Mouse (Mus musculus) forebrain, embryonic 13.5 days (tissue): ENCODE measurements around the gene Clk3. TPM values are rescaled to one million over a fixed set of nuclear protein-coding genes. Genes with fewer than 3 reads are reported as not detected.

Experiments
- ATAC-seq: fragments of 200-750 bp; cut with Nextera tagmentation; 2 replicates; pipeline ENCODE4 v1.8.0; 2017
- H3K27ac ChIP-seq: fragments of 300-500 bp; sonication (generic); 2 replicates; pipeline ENCODE4 v1.5.1; 2015; ENCODE audit warnings: inconsistent platforms, mild to moderate bottlenecking, moderate library complexity
- H3K27me3 ChIP-seq: fragments of 300-500 bp; sonication (generic); 2 replicates; pipeline ENCODE4 v1.6.1; 2015; ENCODE audit warnings: mild to moderate bottlenecking, inconsistent platforms
- H3K36me3 ChIP-seq: fragments of 300-500 bp; sonication (generic); 2 replicates; pipeline ENCODE4 v1.6.1; 2015; ENCODE audit warnings: mild to moderate bottlenecking, inconsistent platforms; ENCODE audit not compliant: poor library complexity, severe bottlenecking
- H3K4me1 ChIP-seq: fragments of 300-500 bp; sonication (generic); 2 replicates; pipeline ENCODE4 v1.6.1; 2015; ENCODE audit warnings: inconsistent platforms
- H3K4me2 ChIP-seq: fragments of 300-500 bp; sonication (generic); 2 replicates; pipeline ENCODE4 v1.6.1; 2015; ENCODE audit warnings: inconsistent platforms, mild to moderate bottlenecking, moderate library complexity
- H3K4me3 ChIP-seq: fragments of 300-500 bp; sonication (generic); 2 replicates; pipeline ENCODE4 v1.5.1; 2015; ENCODE audit warnings: mild to moderate bottlenecking, inconsistent platforms
- H3K9ac ChIP-seq: fragments of 300-500 bp; sonication (generic); 2 replicates; pipeline ENCODE4 v1.6.1; 2015; ENCODE audit warnings: mild to moderate bottlenecking, inconsistent platforms
- H3K9me3 ChIP-seq: fragments of 300-500 bp; sonication (generic); replicated peaks from 2 replicates; pipeline ENCODE4 v1.6.1; 2016; ENCODE audit warnings: inconsistent platforms
- WGBS: fragments of 180-500 bp; shearing (Covaris S2); methylation state at CpG from one replicate; pipeline ENCODE4 v1.1.7; 2015; 5-methylcytosine and 5-hydroxymethylcytosine counted together
- polyA plus RNA-seq: library from polyadenylated mRNA; unstranded; fragments of >200 nt; fragmentation: Nextera tagmentation; extraction: Ambion mirVana; gene quantifications from 2 replicates; pipeline ENCODE4 v1.2.1, GENCODE M21; 2015

The Clk3 gene
- polyA plus RNA-seq, 1 experiment from 2014 or later, result 90.5 TPM

DNA sequence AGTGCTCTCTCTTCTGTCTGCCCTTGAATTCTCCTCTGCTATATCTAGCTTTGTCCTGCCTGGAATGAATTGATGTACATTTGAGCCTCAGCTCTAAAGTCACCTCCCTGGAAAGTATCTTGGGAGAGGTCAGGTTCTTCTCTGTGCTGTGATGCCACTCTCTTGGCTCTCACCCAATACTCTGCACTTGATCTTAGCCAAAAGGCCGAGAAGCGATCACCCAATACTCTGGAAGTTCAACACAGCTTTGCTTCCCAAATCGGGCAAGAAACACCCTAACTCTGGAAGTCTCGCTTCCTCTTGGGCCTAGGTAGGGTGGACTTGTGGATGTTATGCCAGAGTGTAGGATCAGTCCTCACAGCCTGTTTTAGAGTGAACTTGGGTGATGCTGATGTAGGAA is 1.6 kb upstream of the Clk3 start:
- Histone ChIP-seq H3K4me1 (peaks cover 32% of the 10 kb centered on the region), H3K27me3 (no peaks in the 10 kb centered on the region), H3K4me2 (no peak overlapping the region), H3K9me3 (no peaks in the 10 kb centered on the region), H3K4me3 (no peak overlapping the region), H3K27ac (no peak overlapping the region), H3K9ac (no peak overlapping the region), H3K36me3 (no peaks in the 10 kb centered on the region)
- no peak for ATAC-seq
- WGBS, result 96% methylated on average over 4 of the region's 4 CpGs

DNA sequence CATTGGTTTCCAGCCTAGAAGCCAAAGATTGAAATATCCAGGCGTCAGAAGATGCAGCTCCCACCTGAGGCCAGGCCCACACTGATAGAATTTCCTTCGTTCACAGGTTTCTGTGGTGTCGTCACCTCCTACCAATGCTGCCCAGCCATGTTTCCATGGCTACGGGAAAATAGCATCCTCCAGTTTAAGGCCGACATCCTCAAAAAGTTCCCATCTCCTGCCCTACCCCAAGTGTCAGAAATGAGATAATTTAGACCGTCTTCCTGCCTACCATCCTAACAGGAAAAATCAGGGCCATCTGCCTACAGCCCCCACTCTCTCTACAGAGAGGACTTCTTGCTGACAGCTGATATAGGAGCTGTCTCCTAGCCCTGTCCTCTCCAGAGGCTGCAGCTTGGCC is 771 bp upstream of the Clk3 start:
- Histone ChIP-seq H3K9ac (peak overlapping the region; percentile 98), H3K4me1 (peaks cover 40% of the 10 kb centered on the region), H3K36me3 (peaks cover 4% of the 10 kb centered on the region), H3K27ac (peak overlapping the region; percentile 99), H3K4me2 (peak overlapping the region; percentile 79), H3K27me3 (no peaks in the 10 kb centered on the region), H3K4me3 (peak overlapping the region; percentile 95), H3K9me3 (no peaks in the 10 kb centered on the region)
- 36% methylated on average over 6 of the region's 6 CpGs for WGBS
- ATAC-seq, result no peak

DNA sequence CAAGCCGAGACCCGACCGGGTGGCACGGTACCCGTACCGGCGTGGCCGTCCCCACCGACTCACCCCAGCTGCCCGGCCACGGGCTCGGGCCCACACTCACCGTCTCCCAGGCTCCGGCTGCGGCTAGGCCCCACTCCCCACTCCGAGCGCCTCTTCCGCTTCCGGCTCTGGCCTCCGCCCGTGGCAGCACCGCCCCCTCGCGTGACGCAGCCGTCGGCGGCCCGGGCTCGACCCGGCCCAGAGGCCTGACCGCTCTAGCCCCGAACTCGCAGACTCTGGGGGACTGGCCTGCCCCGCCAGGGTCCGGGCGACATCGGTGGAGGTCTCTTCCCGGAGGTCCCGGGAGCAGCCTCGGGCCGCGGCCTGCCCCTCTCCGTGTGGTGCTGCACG is 691 bp downstream of the Clk3 start:
- peak overlapping the region; percentile 79 for H3K4me2 ChIP-seq
- under 1% methylated on average over 44 of the region's 45 CpGs for WGBS
- no peaks in the 10 kb centered on the region for H3K9me3 ChIP-seq
- peak; percentile 93 for ATAC-seq
- H3K36me3 ChIP-seq, result peaks cover 18% of the 10 kb centered on the region
- no peaks in the 10 kb centered on the region for H3K27me3 ChIP-seq
- H3K4me3 ChIP-seq, result peak overlapping the region; percentile 95
- peaks cover 41% of the 10 kb centered on the region for H3K4me1 ChIP-seq
- H3K9ac ChIP-seq, result peak overlapping the region; percentile 98
- H3K27ac ChIP-seq, result peak overlapping the region; percentile 99

GRCm38 (mm10) chr9:57764147-57764973 is 1.3 kb downstream of the Clk3 start:
- Histone ChIP-seq H3K36me3 (peaks cover 24% of the 10 kb centered on the region), H3K27me3 (no peaks in the 10 kb centered on the region), H3K9ac (peak overlapping the region; percentile 98), H3K27ac (peak overlapping the region; percentile 99), H3K4me2 (peak overlapping the region; percentile 79), H3K9me3 (no peaks in the 10 kb centered on the region), H3K4me1 (peaks cover 41% of the 10 kb centered on the region), H3K4me3 (peak overlapping the region; percentile 95)
- under 1% methylated on average over 54 of the region's 57 CpGs for WGBS
- peak; percentile 61 for ATAC-seq

DNA sequence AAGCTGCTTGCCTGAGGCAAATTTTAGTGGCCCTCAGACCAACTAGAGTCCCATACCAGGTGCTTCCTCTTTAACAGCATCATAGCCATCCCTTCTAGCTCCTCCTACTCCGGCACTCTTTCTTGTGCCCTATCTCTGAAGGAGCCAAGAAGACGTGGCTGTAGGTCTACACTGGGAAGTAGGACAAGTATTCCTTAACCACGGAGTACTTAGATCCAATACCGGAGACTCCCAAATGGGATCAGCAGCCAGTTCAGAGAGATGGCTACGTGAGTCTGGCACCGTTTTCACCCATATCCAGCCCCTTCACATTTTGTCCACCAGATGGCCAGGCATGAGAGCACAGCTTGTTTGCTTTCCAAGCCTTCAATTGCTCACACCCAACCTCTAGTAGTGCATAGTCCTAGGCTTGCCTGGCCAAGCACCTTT is 3.1 kb downstream of the Clk3 start:
- Histone ChIP-seq H3K27me3 (no peaks in the 10 kb centered on the region), H3K4me3 (no peak overlapping the region), H3K9me3 (no peaks in the 10 kb centered on the region), H3K27ac (no peak overlapping the region), H3K4me2 (peak overlapping the region; percentile 79), H3K4me1 (peaks cover 41% of the 10 kb centered on the region), H3K36me3 (peaks cover 42% of the 10 kb centered on the region), H3K9ac (no peak overlapping the region; the same call in 1 of the 2 replicates)
- no peak for ATAC-seq
- WGBS, result 64% methylated on average over 6 of the region's 6 CpGs

DNA sequence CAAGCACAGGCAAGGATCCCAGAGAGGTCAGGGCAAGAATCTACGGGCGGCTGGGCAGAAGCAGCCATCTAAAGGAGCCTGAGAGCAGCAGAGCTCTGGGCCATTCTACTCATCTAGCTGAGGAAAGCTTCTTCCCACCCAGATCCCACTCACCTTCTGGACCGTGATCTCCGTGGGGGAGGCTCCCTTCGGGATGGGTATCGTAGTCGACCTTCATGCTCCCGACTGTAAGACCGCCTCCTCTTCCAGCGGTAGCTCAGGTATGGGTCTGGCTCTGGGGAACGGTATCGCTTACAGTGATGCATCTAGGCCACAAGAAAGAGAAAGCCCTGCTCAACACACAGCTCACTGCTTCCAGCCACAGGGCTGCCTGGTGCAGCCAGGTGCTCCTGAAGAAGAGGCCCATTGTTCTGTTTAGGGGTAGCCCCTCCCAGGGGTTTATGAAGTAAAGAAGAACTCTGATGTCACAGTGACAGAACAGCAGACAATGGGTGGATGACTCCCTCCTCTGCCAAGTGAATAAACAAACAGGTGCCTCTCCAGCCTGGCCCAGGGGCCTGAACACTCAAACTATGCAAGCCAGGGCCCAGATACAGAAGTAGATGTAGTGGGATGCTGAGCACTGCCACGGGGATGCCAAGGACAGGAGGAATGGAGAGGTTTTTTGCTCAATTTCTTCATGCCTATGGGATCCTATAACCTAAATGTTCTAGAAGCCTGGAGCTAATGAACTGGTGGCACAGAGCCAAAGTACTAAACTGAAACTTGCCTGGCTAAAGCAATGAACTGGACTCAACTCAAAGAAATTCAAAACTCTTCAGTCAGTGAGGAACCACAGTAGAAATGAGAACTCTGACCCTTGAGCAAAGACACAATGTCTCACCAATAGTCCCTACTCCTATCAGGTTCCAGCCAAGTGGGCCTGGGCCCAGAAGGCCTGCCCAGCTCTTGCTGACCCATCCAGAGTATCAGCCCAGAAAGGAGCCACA is 3.8 kb downstream of the Clk3 start:
- ATAC-seq, result no peak
- H3K36me3 ChIP-seq, result peaks cover 49% of the 10 kb centered on the region
- 91% methylated on average over 13 of the region's 13 CpGs for WGBS
- H3K27ac ChIP-seq, result no peak overlapping the region
- H3K9me3 ChIP-seq, result no peaks in the 10 kb centered on the region
- peak overlapping the region; percentile 79 for H3K4me2 ChIP-seq
- H3K4me1 ChIP-seq, result peaks cover 39% of the 10 kb centered on the region
- no peaks in the 10 kb centered on the region for H3K27me3 ChIP-seq
- H3K9ac ChIP-seq, result peak overlapping the region; percentile 17; the same call in 1 of the 2 replicates
- no peak overlapping the region for H3K4me3 ChIP-seq

DNA sequence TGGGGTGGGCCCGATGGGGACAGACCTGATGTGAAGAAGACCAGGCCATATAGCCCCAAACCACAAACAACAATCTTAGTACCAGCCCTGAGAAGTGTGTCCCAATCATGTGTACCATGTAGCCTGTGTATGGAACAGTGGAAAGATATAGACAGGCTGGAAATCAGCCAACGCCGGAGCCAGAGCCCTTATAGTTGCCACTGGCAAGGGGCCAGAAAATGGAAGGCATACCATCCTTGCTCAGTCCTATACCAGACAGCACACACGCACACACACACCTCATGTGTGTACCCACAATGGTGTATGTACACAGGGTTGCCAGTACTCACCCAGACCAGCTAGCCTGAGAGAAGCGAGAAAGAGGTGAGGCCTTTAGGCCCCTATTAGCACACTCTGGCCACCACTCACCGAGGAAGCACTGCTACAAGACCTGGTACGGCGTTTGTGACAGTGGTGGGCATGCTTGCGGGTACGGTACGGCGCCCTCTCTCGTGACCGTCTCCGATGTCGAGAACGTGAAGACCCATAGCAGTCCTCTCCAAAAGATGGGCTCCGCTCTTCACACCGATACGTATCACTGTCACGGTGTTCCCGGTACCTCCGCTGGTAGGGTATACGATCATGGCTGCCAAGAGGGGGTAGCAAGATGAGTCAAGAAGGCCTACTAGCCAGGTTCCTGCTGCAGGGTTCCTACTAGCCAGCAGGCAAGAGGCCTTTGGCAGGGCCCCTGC is 5.1 kb downstream of the Clk3 start:
- Histone ChIP-seq H3K9ac (no peak overlapping the region), H3K36me3 (peaks cover 56% of the 10 kb centered on the region), H3K4me1 (peaks cover 29% of the 10 kb centered on the region), H3K9me3 (no peaks in the 10 kb centered on the region), H3K27me3 (no peaks in the 10 kb centered on the region), H3K27ac (no peak overlapping the region), H3K4me2 (no peak overlapping the region), H3K4me3 (no peak overlapping the region)
- WGBS, result 96% methylated on average over 24 of the region's 24 CpGs
- no peak for ATAC-seq

DNA sequence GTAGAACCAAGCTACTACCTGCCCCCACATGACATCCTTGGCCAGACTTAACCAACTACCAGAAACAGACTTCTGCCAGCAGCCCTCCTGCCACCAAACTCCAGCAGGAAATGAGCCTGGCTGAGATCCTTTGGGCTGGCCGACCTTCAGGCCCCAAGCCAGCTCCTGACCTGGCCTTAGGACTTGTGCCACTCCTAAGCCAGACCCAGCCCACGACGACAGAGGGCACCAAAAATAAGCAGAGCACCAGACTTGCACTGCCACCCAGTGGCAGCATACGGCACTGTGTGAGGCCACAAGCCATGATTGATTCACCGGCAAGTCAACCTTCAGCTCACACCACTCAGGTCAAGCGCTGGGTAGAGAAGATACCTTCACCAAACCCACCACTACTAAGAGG is 6.4 kb downstream of the Clk3 start:
- whole genome bisulfite sequencing, result 28% methylated on average over 6 of the region's 6 CpGs
- no peaks in the 10 kb centered on the region for H3K27me3 ChIP-seq
- H3K27ac ChIP-seq, result no peak overlapping the region
- H3K9ac ChIP-seq, result no peak overlapping the region
- H3K4me2 ChIP-seq, result no peak overlapping the region
- H3K9me3 ChIP-seq, result no peaks in the 10 kb centered on the region
- ATAC-seq, result no peak
- peaks cover 29% of the 10 kb centered on the region for H3K4me1 ChIP-seq
- peaks cover 69% of the 10 kb centered on the region for H3K36me3 ChIP-seq
- H3K4me3 ChIP-seq, result no peak overlapping the region

DNA sequence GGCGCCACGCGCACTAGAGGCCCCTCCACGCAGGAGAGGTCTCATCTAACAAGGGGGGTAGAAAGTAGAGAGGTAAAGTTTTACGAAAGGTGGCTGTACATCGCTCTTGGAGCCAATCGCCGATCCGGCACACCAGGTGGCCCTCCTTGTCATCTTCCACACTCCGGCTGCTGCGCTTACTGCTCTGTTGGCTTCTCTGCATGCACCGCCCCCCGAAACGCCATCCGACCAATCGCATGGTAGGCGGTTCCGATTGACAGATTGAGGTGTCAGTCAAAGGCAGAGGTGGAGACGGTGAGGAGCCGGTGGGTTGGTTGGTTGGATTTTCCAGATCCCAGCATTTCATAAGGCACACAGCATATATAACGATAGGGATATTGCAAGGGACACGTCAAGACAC is 7.1 kb downstream of the Clk3 start:
- no peak for ATAC-seq
- 92% methylated on average over 22 of the region's 22 CpGs for WGBS
- Histone ChIP-seq H3K4me2 (no peak overlapping the region), H3K27me3 (no peaks in the 10 kb centered on the region), H3K4me1 (peaks cover 22% of the 10 kb centered on the region), H3K9me3 (no peaks in the 10 kb centered on the region), H3K27ac (no peak overlapping the region), H3K9ac (no peak overlapping the region), H3K4me3 (no peak overlapping the region), H3K36me3 (peaks cover 77% of the 10 kb centered on the region)

DNA sequence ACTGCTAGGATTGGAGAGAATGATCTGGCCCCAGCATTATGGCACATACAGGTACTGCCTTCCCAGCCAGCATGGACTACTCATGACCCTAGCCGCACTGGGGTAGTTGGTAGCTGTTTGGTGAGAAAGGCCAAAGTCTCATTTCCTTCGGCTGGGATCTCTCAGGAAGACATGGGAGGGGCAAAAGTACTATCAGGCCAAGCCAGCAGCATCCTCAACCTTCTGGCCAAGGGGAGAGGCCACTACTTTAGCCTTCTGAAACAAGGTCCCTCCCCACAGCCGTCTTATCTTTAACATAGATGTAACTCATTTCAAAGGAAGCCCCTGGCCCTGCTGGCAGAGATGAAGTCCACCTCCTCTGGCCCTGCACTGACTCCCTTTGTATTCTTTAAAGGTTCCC is 8.1 kb downstream of the Clk3 start:
- peaks cover 12% of the 10 kb centered on the region for H3K4me1 ChIP-seq
- H3K9me3 ChIP-seq, result no peaks in the 10 kb centered on the region
- H3K36me3 ChIP-seq, result peaks cover 86% of the 10 kb centered on the region
- no peaks in the 10 kb centered on the region for H3K27me3 ChIP-seq
- ATAC-seq, result no peak
- no peak overlapping the region for H3K4me2 ChIP-seq
- no peak overlapping the region for H3K9ac ChIP-seq
- H3K27ac ChIP-seq, result no peak overlapping the region
- no peak overlapping the region for H3K4me3 ChIP-seq
- 91% methylated on average over 3 of the region's 3 CpGs for WGBS

DNA sequence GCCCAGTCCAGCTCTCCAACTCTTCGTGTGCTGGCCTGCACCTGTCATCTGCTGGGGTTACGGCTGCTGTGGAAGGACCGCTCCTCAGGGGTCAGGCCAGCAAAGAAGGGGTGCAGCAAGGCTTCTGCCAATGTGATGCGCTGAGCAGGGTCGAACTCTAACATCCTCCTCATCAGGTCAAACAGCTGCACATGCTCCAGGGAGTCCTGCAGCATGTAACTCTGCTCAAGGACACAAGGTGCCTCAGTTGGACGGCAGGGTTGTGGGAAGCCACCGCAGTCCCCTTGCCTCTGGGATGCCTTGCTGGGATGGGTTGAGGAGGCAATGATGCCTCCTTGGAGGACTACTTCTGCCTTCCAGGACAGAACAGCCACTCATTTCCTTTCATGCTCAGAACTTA is 14.8 kb downstream of the Clk3 start:
- H3K4me1 ChIP-seq, result no peaks in the 10 kb centered on the region
- 90% methylated on average over 7 of the region's 7 CpGs for WGBS
- no peak overlapping the region for H3K4me3 ChIP-seq
- H3K27me3 ChIP-seq, result no peaks in the 10 kb centered on the region
- no peak for ATAC-seq
- no peak overlapping the region for H3K4me2 ChIP-seq
- peaks cover 100% of the 10 kb centered on the region for H3K36me3 ChIP-seq
- H3K9ac ChIP-seq, result no peak overlapping the region
- no peak overlapping the region for H3K27ac ChIP-seq
- H3K9me3 ChIP-seq, result no peaks in the 10 kb centered on the region
